Mouse (Mus musculus) liver, postnatal 0 days (tissue): ENCODE results near the gene Zc2hc1c.

ENCODE experiments used
- CTCF ChIP-seq: sonication (generic); IDR thresholded peaks from 2 replicates; pipeline ENCODE4 v1.5.1; 2016; ENCODE audit warnings: antibody characterized with exemption, low read depth
- EP300 ChIP-seq: IDR thresholded peaks from 2 replicates; pipeline ENCODE4 v1.6.1; 2016; ENCODE audit warnings: antibody characterized with exemption, low read depth, mild to moderate bottlenecking

DNA sequence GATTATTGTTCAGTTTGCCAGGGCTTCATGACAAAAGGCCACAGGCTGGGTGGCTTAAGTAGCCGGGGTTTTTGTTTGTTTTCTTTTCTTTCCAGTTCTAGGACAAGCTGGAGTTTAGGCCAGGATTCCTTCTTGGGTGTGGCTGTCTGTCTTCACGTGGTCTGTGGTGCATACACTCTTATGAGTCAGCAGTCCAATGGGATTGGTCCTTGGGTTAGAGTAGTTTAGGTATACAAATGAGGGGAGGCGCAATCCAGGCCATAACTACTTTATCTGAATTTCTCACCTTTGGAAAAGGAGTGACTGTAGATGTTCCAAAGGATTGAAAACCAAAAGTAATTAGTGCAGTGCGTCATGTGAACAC is 16.6 kb upstream of the Zc2hc1c start:
- TF ChIP-seq EP300 (no peak), CTCF (no peak)
